Mouse (Mus musculus) cerebral cortex, adult 2 months (tissue): Measurements from ENCODE around the gene Armh4.

Source experiments
- WGBS: fragments of 180-500 bp; shearing (Covaris S2); methylation state at CpG from one replicate; pipeline ENCODE4 v1.1.7; 2018; 5-methylcytosine and 5-hydroxymethylcytosine counted together

The Armh4 gene

DNA sequence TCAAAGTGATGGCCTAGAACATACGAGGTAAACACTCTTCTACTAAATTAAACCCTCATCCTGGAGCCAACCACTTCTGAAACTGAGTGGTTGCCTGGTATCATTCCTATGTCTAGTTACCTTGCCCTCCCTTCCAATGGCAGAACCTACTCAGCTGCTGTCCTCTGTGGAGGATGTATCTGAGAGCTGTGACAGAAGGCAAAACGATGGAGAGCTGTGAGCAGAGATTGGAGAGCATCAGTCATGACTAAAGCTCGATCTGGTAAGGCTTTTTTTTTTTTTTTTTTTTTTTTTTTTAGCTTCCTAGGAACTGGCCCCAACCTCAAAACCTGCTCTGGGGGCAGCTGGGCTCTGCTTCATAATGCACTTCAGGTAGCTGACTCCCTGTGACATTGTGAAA lies 60.4 kb downstream of the Armh4 start:
- 52% methylated on average over 3 of the region's 3 CpGs for WGBS

GRCm38 (mm10) chr14:49721281-49721680 lies 61.9 kb downstream of the Armh4 start:
- 100% methylated on average over 1 of the region's 1 CpGs for WGBS

DNA sequence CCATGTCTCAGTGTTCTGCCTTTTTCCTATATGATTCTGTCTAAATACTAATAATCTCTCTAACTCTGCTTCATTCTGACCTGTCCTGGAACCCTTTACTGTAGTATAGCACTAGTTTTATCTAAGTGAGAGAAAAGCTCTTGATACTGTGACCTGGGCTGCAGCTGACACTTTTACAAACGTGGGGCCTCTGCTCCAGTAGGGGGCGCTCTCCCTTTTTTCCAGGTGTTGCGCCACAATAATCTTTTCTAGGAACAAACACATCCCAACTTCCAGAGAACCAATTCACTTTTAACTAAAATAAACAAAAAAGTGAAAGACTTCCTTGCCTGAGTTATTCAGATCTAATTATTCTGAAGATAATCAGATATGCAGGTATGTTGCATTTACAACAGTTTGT lies 72.2 kb downstream of the Armh4 start:
- WGBS: 52% methylated on average over 3 of the region's 3 CpGs

DNA sequence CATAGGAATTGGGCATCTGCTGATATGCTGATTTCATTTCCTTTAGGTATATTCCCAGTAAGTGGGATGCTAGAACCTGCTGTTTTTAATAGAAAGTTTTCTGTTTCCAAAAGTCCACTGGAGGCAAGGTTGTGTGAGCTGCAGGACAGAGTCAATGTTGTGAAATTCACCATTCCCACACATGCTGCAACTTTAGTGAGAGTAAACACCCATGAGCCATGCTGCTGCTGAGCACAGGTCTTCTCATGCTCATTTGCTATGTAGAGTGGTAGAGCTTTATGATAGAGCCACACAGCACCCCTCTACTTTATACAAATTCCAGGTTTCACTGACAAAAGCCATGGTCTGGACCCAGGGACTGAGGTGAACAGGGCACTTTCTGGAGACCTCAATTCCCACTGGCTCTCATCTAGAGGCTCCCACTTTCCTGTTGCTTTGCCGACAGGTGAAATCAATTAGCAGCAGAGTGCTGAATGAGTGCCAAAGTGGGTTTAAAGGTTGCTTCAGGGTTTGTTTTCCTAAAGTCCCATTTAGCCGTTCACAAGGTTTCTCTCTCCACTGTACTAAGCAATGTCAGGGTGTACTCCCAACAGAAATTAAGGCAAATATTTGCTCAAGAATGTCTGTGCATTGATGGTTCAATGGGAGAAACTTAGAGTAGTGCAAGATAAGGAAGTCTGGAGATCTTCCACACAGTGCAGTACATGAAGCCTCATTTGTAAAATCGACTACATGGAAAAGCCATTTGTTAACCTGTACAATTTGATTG lies 79.6 kb downstream of the Armh4 start:
- 71% methylated on average over 3 of the region's 3 CpGs for WGBS

DNA sequence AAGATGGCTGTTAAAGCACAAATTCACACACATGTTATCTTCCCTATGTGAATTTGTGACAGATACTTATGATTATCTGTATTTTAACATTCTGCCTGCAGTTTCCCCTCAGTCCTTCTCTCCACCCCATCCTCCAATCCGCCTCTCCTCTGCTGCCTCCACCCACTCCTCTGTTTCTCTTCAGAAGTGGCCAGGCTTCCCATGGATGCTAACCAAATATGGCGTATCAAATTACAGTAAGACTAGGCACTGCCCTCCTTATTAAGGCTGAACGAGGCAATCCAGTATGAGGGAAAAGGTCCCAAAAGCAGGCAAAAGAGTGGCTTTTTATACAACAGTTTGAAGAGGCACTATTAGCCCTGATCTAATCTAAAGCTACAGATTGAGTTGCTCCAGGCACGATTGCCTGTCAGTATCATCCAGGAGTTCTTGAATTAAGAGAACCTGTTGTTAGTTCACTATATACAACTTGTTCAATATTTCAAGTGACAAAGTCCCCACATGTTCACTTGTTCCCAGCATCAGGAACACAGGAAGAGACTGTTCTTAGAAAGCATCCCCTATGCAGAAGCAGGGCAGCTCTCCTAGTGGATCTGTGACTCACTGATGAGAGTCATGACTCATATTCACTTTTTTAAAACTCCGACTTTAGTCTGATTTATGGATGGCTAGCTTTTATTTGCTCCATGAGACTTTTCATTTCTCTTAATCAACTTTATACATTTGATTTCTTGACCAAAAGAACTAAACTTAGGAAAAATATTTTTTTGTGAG lies 103.5 kb downstream of the Armh4 start:
- WGBS: 55% methylated on average over 5 of the region's 5 CpGs

GRCm38 (mm10) chr14:49676580-49676979 lies 106.6 kb downstream of the Armh4 start:
- 67% methylated on average over 2 of the region's 2 CpGs for WGBS

- 33% methylated on average over 4 of the region's 4 CpGs for WGBS
These were observed 122.7 kb downstream of the Armh4 start for GRCm38 (mm10) chr14:49660444-49660843.

- WGBS: 63% methylated on average over 1 of the region's 1 CpGs
These were observed 134.0 kb downstream of the Armh4 start for GRCm38 (mm10) chr14:49649191-49649590.

DNA sequence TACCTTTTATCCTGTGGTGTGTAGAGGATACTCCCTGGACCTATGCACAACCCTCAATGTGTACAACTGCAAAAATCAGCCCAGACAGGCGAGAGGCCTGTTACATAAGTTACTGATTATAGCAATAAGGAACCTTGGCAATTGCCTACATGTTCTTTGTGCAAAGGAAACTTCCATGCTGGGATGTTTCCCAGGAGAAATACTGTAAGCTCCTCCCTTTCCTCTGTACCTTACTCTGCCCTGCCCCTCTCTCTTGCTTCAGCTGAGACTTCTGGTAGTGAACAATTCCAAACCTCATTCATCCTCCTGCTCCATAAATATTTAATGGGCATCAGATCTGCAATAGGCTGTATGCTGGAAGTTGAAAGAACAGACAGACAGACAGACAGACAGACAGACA lies 145.8 kb downstream of the Armh4 start:
- WGBS: 28% methylated on average over 1 of the region's 1 CpGs

DNA sequence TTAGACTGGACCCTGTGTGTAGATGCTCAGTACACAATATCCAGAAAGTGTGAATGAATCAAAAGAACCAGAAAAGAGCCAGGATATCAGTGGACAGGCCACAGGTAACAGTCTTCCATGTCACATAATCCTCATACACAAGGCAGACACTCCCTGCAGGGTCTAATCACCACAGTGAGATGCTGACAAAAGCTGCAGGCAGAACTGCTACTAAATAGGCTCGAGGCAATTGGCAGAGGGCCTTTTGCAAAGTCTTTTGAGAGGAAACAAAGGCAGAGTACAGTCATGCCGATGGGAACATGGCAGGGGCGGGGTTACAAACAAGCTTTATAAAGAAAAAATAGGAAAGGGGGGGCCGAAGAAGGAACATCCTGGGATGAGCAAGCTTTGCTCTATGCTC lies 157.1 kb downstream of the Armh4 start:
- 46% methylated on average over 4 of the region's 4 CpGs for WGBS
